Mouse (Mus musculus) stomach, embryonic 14.5 days (tissue): Measurements from ENCODE around the gene Ifrd2. TPM values are rescaled to one million over a fixed set of nuclear protein-coding genes. Genes with fewer than 3 reads are reported as not detected.

ENCODE experiments used
- ATAC-seq: fragments of 200-750 bp; cut with Nextera tagmentation; 2 replicates; pipeline ENCODE4 v1.8.0; 2017; ENCODE audit warnings: low read depth, moderate TSS enrichment; ENCODE audit not compliant: insufficient number of reproducible peaks, insufficient read depth, low FRiP score
- H3K27ac ChIP-seq: fragments of 300-500 bp; sonication (generic); 2 replicates; pipeline ENCODE4 v1.5.1; 2014; ENCODE audit warnings: mild to moderate bottlenecking, low read length, moderate library complexity, mixed read lengths
- H3K27me3 ChIP-seq: fragments of 300-500 bp; sonication (generic); 2 replicates; pipeline ENCODE4 v1.6.1; 2014; ENCODE audit warnings: low read length, control low read depth, mixed read lengths; ENCODE audit not compliant: control insufficient read depth, insufficient read depth
- H3K36me3 ChIP-seq: fragments of 300-500 bp; sonication (generic); 2 replicates; pipeline ENCODE4 v1.6.1; 2014; ENCODE audit warnings: mild to moderate bottlenecking, control low read depth, low read length, moderate library complexity, mixed read lengths; ENCODE audit not compliant: control insufficient read depth, insufficient read depth
- H3K4me1 ChIP-seq: fragments of 300-500 bp; sonication (generic); 2 replicates; pipeline ENCODE4 v1.6.1; 2014; ENCODE audit warnings: low read length, control low read depth, mixed read lengths; ENCODE audit not compliant: control insufficient read depth, insufficient read depth
- H3K4me2 ChIP-seq: fragments of 300-500 bp; sonication (generic); replicated peaks from 2 replicates; pipeline ENCODE4 v1.6.1; 2014; ENCODE audit warnings: low read depth, low read length, control low read depth
- H3K4me3 ChIP-seq: fragments of 300-500 bp; sonication (generic); 2 replicates; pipeline ENCODE4 v1.5.1; 2014; ENCODE audit warnings: low read depth, low read length, control low read depth
- H3K9ac ChIP-seq: fragments of 300-500 bp; sonication (generic); replicated peaks from 2 replicates; pipeline ENCODE4 v1.6.1; 2014; ENCODE audit warnings: low read depth, mild to moderate bottlenecking, control low read depth, low read length, moderate library complexity, mixed read lengths
- H3K9me3 ChIP-seq: fragments of 300-500 bp; sonication (generic); 2 replicates; pipeline ENCODE4 v1.6.1; 2016; ENCODE audit warnings: low read depth, low read length, control low read depth; ENCODE audit not compliant: control insufficient read depth
- WGBS: fragments of 180-500 bp; shearing (Covaris S2); extraction: QIAGEN DNeasy Blood & Tissue Kit; methylation state at CpG from one replicate; pipeline ENCODE4 v1.1.7; 2014; 5-methylcytosine and 5-hydroxymethylcytosine counted together
- polyA plus RNA-seq: library from polyadenylated mRNA; unstranded; fragments of >200 nt; fragmentation: Nextera tagmentation; extraction: Ambion mirVana; gene quantifications from 2 replicates; pipeline ENCODE4 v1.2.1, GENCODE M21; 2014

The Ifrd2 gene
- polyA plus RNA-seq, 1 experiment from 2014 or later = 61.1 TPM

- peak overlapping the region; percentile 27 for H3K4me3 ChIP-seq
- H3K9me3 ChIP-seq = no peaks in the 10 kb centered on the region
- ATAC-seq = peak; percentile 92
- H3K27me3 ChIP-seq = no peaks in the 10 kb centered on the region
- H3K4me2 ChIP-seq = peak overlapping the region; percentile 72
- peaks cover 29% of the 10 kb centered on the region; the same call in 1 of the 2 replicates for H3K4me1 ChIP-seq
- H3K9ac ChIP-seq = peak overlapping the region; percentile 55
- H3K27ac ChIP-seq = peak overlapping the region; percentile 92
- peaks cover 36% of the 10 kb centered on the region for H3K36me3 ChIP-seq
- 4% methylated on average over 48 of the region's 48 CpGs for WGBS
Observed at GRCm38 (mm10) chr9:107612191-107612944, 24.9 kb downstream of the Ifrd2 start.

- no peak for ATAC-seq
Observed at GRCm38 (mm10) chr9:107612945-107613569, 25.6 kb downstream of the Ifrd2 start.

GRCm38 (mm10) chr9:107615035-107615434, 27.6 kb downstream of the Ifrd2 start:
- H3K4me2 ChIP-seq = no peak overlapping the region
- peak overlapping the region; percentile 2; the same call in 1 of the 2 replicates for H3K27ac ChIP-seq
- no peak overlapping the region for H3K9ac ChIP-seq
- H3K27me3 ChIP-seq = no peaks in the 10 kb centered on the region
- 80% methylated on average over 4 of the region's 4 CpGs for WGBS
- ATAC-seq = no peak
- H3K4me3 ChIP-seq = no peak overlapping the region
- peaks cover 61% of the 10 kb centered on the region for H3K36me3 ChIP-seq
- no peaks in the 10 kb centered on the region for H3K9me3 ChIP-seq
- H3K4me1 ChIP-seq = peaks cover 37% of the 10 kb centered on the region

More at GRCm38 (mm10) chr9:107612945-107613569, 25.6 kb downstream of the Ifrd2 start:
- Histone ChIP-seq H3K27ac (peak overlapping the region; percentile 92), H3K9me3 (no peaks in the 10 kb centered on the region), H3K27me3 (no peaks in the 10 kb centered on the region), H3K36me3 (peaks cover 42% of the 10 kb centered on the region), H3K4me2 (peak overlapping the region; percentile 72), H3K4me3 (peak overlapping the region; percentile 27), H3K9ac (no peak overlapping the region; the same call in 1 of the 2 replicates), H3K4me1 (peaks cover 28% of the 10 kb centered on the region)
- WGBS = 10% methylated on average over 12 of the region's 12 CpGs

GRCm38 (mm10) chr9:107617461-107617860, 30.0 kb downstream of the Ifrd2 start:
- ATAC-seq = no peak
- Histone ChIP-seq H3K9me3 (no peaks in the 10 kb centered on the region), H3K4me2 (no peak overlapping the region), H3K27ac (no peak overlapping the region), H3K36me3 (peaks cover 72% of the 10 kb centered on the region), H3K9ac (no peak overlapping the region), H3K4me3 (no peak overlapping the region), H3K27me3 (no peaks in the 10 kb centered on the region), H3K4me1 (peaks cover 29% of the 10 kb centered on the region)
- 76% methylated on average over 2 of the region's 2 CpGs for WGBS

GRCm38 (mm10) chr9:107618098-107618497, 30.7 kb downstream of the Ifrd2 start:
- no peaks in the 10 kb centered on the region for H3K9me3 ChIP-seq
- ATAC-seq = no peak
- no peak overlapping the region for H3K9ac ChIP-seq
- peak overlapping the region; percentile 82; the same call in 1 of the 2 replicates for H3K27ac ChIP-seq
- peaks cover 73% of the 10 kb centered on the region for H3K36me3 ChIP-seq
- 87% methylated on average over 6 of the region's 6 CpGs for WGBS
- no peaks in the 10 kb centered on the region for H3K27me3 ChIP-seq
- H3K4me2 ChIP-seq = no peak overlapping the region
- no peak overlapping the region for H3K4me3 ChIP-seq
- H3K4me1 ChIP-seq = peaks cover 26% of the 10 kb centered on the region

- Histone ChIP-seq H3K9ac (0 out of 2 replicates have a peak overlapping the region, but pooled peaks have one; percentile 21), H3K4me1 (peaks cover 25% of the 10 kb centered on the region), H3K4me2 (no peak overlapping the region), H3K4me3 (no peak overlapping the region), H3K36me3 (peaks cover 76% of the 10 kb centered on the region), H3K9me3 (no peaks in the 10 kb centered on the region), H3K27me3 (no peaks in the 10 kb centered on the region), H3K27ac (peak overlapping the region; percentile 82; the same call in 1 of the 2 replicates)
- 29% methylated on average over 13 of the region's 13 CpGs for WGBS
- peak; percentile 63 for ATAC-seq
Observed at GRCm38 (mm10) chr9:107618778-107619545, 31.5 kb downstream of the Ifrd2 start.

GRCm38 (mm10) chr9:107619546-107619879, 32.1 kb downstream of the Ifrd2 start:
- Histone ChIP-seq H3K27me3 (no peaks in the 10 kb centered on the region), H3K9ac (no peak overlapping the region), H3K9me3 (no peaks in the 10 kb centered on the region), H3K4me2 (no peak overlapping the region), H3K4me3 (no peak overlapping the region), H3K36me3 (peaks cover 76% of the 10 kb centered on the region), H3K27ac (peak overlapping the region; percentile 82; the same call in 1 of the 2 replicates), H3K4me1 (peaks cover 31% of the 10 kb centered on the region)
- 63% methylated on average over 13 of the region's 13 CpGs for WGBS
- ATAC-seq = 0 out of 2 replicates have a peak, but pooled peaks have one; percentile 6

GRCm38 (mm10) chr9:107620954-107621353, 33.5 kb downstream of the Ifrd2 start:
- peaks cover 71% of the 10 kb centered on the region for H3K36me3 ChIP-seq
- peaks cover 38% of the 10 kb centered on the region for H3K4me1 ChIP-seq
- no peak for ATAC-seq
- no peak overlapping the region for H3K4me3 ChIP-seq
- H3K9me3 ChIP-seq = no peaks in the 10 kb centered on the region
- no peak overlapping the region for H3K4me2 ChIP-seq
- no peak overlapping the region for H3K9ac ChIP-seq
- H3K27me3 ChIP-seq = no peaks in the 10 kb centered on the region
- H3K27ac ChIP-seq = 0 out of 2 replicates have a peak overlapping the region, but pooled peaks have one; percentile 15
